Mouse (Mus musculus): ENCODE data around the gene Chchd6. TPM values are rescaled to one million over a fixed set of nuclear protein-coding genes. Genes with fewer than 3 reads are reported as not detected.
A peak's percentile ranks its signal among the peaks of the same experiment; 100 is the strongest.

The Chchd6 gene
- polyA plus RNA-seq, 1 experiment from 2014 or later: 191 TPM

- Histone ChIP-seq H3K4me2 (ENCODE audit: low read length) (no peak overlapping the region), H3K4me3 (ENCODE audit: low read depth, low read length) (no peak overlapping the region), H3K9ac (ENCODE audit: low read depth, low read length) (no peak overlapping the region), H3K36me3 (ENCODE audit: control insufficient read depth, insufficient read depth, low read length) (peaks cover 4% of the 10 kb centered on the region), H3K27ac (ENCODE audit: low read length) (no peak overlapping the region), H3K27me3 (ENCODE audit: control insufficient read depth, insufficient read depth, low read depth, low read length) (no peaks in the 10 kb centered on the region), H3K4me1 (ENCODE audit: control insufficient read depth, insufficient read depth, low read length) (no peaks in the 10 kb centered on the region), H3K9me3 (replicated peaks; ENCODE audit: control insufficient read depth, low read length, poor library complexity, severe bottlenecking) (no peaks in the 10 kb centered on the region)
- no peak for ATAC-seq
Observed at GRCm38 (mm10) chr6:89572921-89573636, 22.4 kb downstream of the Chchd6 start.

GRCm38 (mm10) chr6:89569370-89569769 lies 26.1 kb downstream of the Chchd6 start:
- WGBS: 89% methylated on average over 4 of the region's 4 CpGs
- ATAC-seq: no peak
- Histone ChIP-seq H3K4me2 (ENCODE audit: low read length) (no peak overlapping the region), H3K9ac (ENCODE audit: low read depth, low read length) (no peak overlapping the region), H3K4me1 (ENCODE audit: control insufficient read depth, insufficient read depth, low read length) (no peaks in the 10 kb centered on the region; the same call in 1 of the 2 replicates), H3K27me3 (ENCODE audit: control insufficient read depth, insufficient read depth, low read depth, low read length) (no peaks in the 10 kb centered on the region), H3K27ac (ENCODE audit: low read length) (no peak overlapping the region), H3K36me3 (ENCODE audit: control insufficient read depth, insufficient read depth, low read length) (peaks cover 4% of the 10 kb centered on the region), H3K4me3 (ENCODE audit: low read depth, low read length) (no peak overlapping the region), H3K9me3 (replicated peaks; ENCODE audit: control insufficient read depth, low read length, poor library complexity, severe bottlenecking) (no peaks in the 10 kb centered on the region)

- H3K27ac ChIP-seq (ENCODE audit: low read length): no peak overlapping the region
- 48% methylated on average over 4 of the region's 4 CpGs for WGBS
- H3K9me3 ChIP-seq (replicated peaks; ENCODE audit: control insufficient read depth, low read length, poor library complexity, severe bottlenecking): no peaks in the 10 kb centered on the region
- ATAC-seq: no peak
- no peak overlapping the region for H3K4me2 ChIP-seq (ENCODE audit: low read length)
- peaks cover 2% of the 10 kb centered on the region; the same call in 1 of the 2 replicates for H3K36me3 ChIP-seq (ENCODE audit: control insufficient read depth, insufficient read depth, low read length)
- no peaks in the 10 kb centered on the region for H3K27me3 ChIP-seq (ENCODE audit: control insufficient read depth, insufficient read depth, low read depth, low read length)
- no peak overlapping the region for H3K4me3 ChIP-seq (ENCODE audit: low read depth, low read length)
- H3K9ac ChIP-seq (ENCODE audit: low read depth, low read length): no peak overlapping the region
- no peaks in the 10 kb centered on the region; the same call in 1 of the 2 replicates for H3K4me1 ChIP-seq (ENCODE audit: control insufficient read depth, insufficient read depth, low read length)
Observed at GRCm38 (mm10) chr6:89566740-89567139, 28.7 kb downstream of the Chchd6 start.

- no peak overlapping the region for H3K9ac ChIP-seq (ENCODE audit: low read depth, low read length)
- H3K27me3 ChIP-seq (ENCODE audit: control insufficient read depth, insufficient read depth, low read depth, low read length): no peaks in the 10 kb centered on the region
- H3K9me3 ChIP-seq (replicated peaks; ENCODE audit: control insufficient read depth, low read length, poor library complexity, severe bottlenecking): no peaks in the 10 kb centered on the region
- H3K4me1 ChIP-seq (ENCODE audit: control insufficient read depth, insufficient read depth, low read length): no peaks in the 10 kb centered on the region; the same call in 1 of the 2 replicates
- H3K4me3 ChIP-seq (ENCODE audit: low read depth, low read length): no peak overlapping the region
- H3K36me3 ChIP-seq (ENCODE audit: control insufficient read depth, insufficient read depth, low read length): no peaks in the 10 kb centered on the region
- H3K27ac ChIP-seq (ENCODE audit: low read length): no peak overlapping the region
- ATAC-seq: no peak
- H3K4me2 ChIP-seq (ENCODE audit: low read length): no peak overlapping the region
- 91% methylated on average over 4 of the region's 4 CpGs for WGBS
Observed at GRCm38 (mm10) chr6:89563381-89563780, 32.1 kb downstream of the Chchd6 start.

- no peak for ATAC-seq
- Histone ChIP-seq H3K27me3 (ENCODE audit: control insufficient read depth, insufficient read depth, low read depth, low read length) (no peaks in the 10 kb centered on the region), H3K36me3 (ENCODE audit: control insufficient read depth, insufficient read depth, low read length) (no peaks in the 10 kb centered on the region), H3K9ac (ENCODE audit: low read depth, low read length) (no peak overlapping the region), H3K27ac (ENCODE audit: low read length) (no peak overlapping the region), H3K4me2 (ENCODE audit: low read length) (no peak overlapping the region), H3K9me3 (replicated peaks; ENCODE audit: control insufficient read depth, low read length, poor library complexity, severe bottlenecking) (no peaks in the 10 kb centered on the region), H3K4me1 (ENCODE audit: control insufficient read depth, insufficient read depth, low read length) (no peaks in the 10 kb centered on the region), H3K4me3 (ENCODE audit: low read depth, low read length) (no peak overlapping the region)
- WGBS: 80% methylated on average over 2 of the region's 2 CpGs
Observed at GRCm38 (mm10) chr6:89560826-89561225, 34.6 kb downstream of the Chchd6 start.

- Histone ChIP-seq H3K4me3 (ENCODE audit: low read depth, low read length) (no peak overlapping the region), H3K27me3 (ENCODE audit: control insufficient read depth, insufficient read depth, low read depth, low read length) (no peaks in the 10 kb centered on the region), H3K4me1 (ENCODE audit: control insufficient read depth, insufficient read depth, low read length) (peaks cover 4% of the 10 kb centered on the region; the same call in 1 of the 2 replicates), H3K9ac (ENCODE audit: low read depth, low read length) (no peak overlapping the region), H3K4me2 (ENCODE audit: low read length) (no peak overlapping the region), H3K27ac (ENCODE audit: low read length) (no peak overlapping the region), H3K36me3 (ENCODE audit: control insufficient read depth, insufficient read depth, low read length) (no peaks in the 10 kb centered on the region), H3K9me3 (replicated peaks; ENCODE audit: control insufficient read depth, low read length, poor library complexity, severe bottlenecking) (no peaks in the 10 kb centered on the region)
- 87% methylated on average over 4 of the region's 4 CpGs for WGBS
- ATAC-seq: no peak
Observed at GRCm38 (mm10) chr6:89557654-89558053, 37.8 kb downstream of the Chchd6 start.

- WGBS: 30% methylated on average over 7 of the region's 7 CpGs
- no peaks in the 10 kb centered on the region for H3K9me3 ChIP-seq (replicated peaks; ENCODE audit: control insufficient read depth, low read length, poor library complexity, severe bottlenecking)
- no peak overlapping the region for H3K9ac ChIP-seq (ENCODE audit: low read depth, low read length)
- H3K27ac ChIP-seq (ENCODE audit: low read length): no peak overlapping the region
- H3K27me3 ChIP-seq (ENCODE audit: control insufficient read depth, insufficient read depth, low read depth, low read length): no peaks in the 10 kb centered on the region
- H3K4me1 ChIP-seq (ENCODE audit: control insufficient read depth, insufficient read depth, low read length): peaks cover 4% of the 10 kb centered on the region; the same call in 1 of the 2 replicates
- no peak overlapping the region for H3K4me3 ChIP-seq (ENCODE audit: low read depth, low read length)
- no peaks in the 10 kb centered on the region for H3K36me3 ChIP-seq (ENCODE audit: control insufficient read depth, insufficient read depth, low read length)
- peak; percentile 64 for ATAC-seq
- H3K4me2 ChIP-seq (ENCODE audit: low read length): no peak overlapping the region
Observed at GRCm38 (mm10) chr6:89556566-89556965, 38.9 kb downstream of the Chchd6 start.

- no peak overlapping the region for H3K27ac ChIP-seq (ENCODE audit: low read length)
Observed at GRCm38 (mm10) chr6:89555971-89556370, 39.5 kb downstream of the Chchd6 start.

GRCm38 (mm10) chr6:89554029-89554428 lies 41.4 kb downstream of the Chchd6 start:
- no peaks in the 10 kb centered on the region for H3K27me3 ChIP-seq (ENCODE audit: control insufficient read depth, insufficient read depth, low read depth, low read length)
- H3K27ac ChIP-seq (ENCODE audit: low read length): no peak overlapping the region
- peaks cover 4% of the 10 kb centered on the region; the same call in 1 of the 2 replicates for H3K4me1 ChIP-seq (ENCODE audit: control insufficient read depth, insufficient read depth, low read length)
- no peak for ATAC-seq
- no peaks in the 10 kb centered on the region for H3K36me3 ChIP-seq (ENCODE audit: control insufficient read depth, insufficient read depth, low read length)
- H3K4me2 ChIP-seq (ENCODE audit: low read length): no peak overlapping the region
- WGBS: 81% methylated on average over 5 of the region's 5 CpGs
- H3K9ac ChIP-seq (ENCODE audit: low read depth, low read length): no peak overlapping the region
- no peak overlapping the region for H3K4me3 ChIP-seq (ENCODE audit: low read depth, low read length)
- H3K9me3 ChIP-seq (replicated peaks; ENCODE audit: control insufficient read depth, low read length, poor library complexity, severe bottlenecking): no peaks in the 10 kb centered on the region

More at GRCm38 (mm10) chr6:89555971-89556370, 39.5 kb downstream of the Chchd6 start:
- Histone ChIP-seq H3K9ac (ENCODE audit: low read depth, low read length) (no peak overlapping the region), H3K27me3 (ENCODE audit: control insufficient read depth, insufficient read depth, low read depth, low read length) (no peaks in the 10 kb centered on the region), H3K4me3 (ENCODE audit: low read depth, low read length) (no peak overlapping the region), H3K9me3 (replicated peaks; ENCODE audit: control insufficient read depth, low read length, poor library complexity, severe bottlenecking) (no peaks in the 10 kb centered on the region), H3K4me2 (ENCODE audit: low read length) (no peak overlapping the region), H3K4me1 (ENCODE audit: control insufficient read depth, insufficient read depth, low read length) (peaks cover 4% of the 10 kb centered on the region; the same call in 1 of the 2 replicates), H3K36me3 (ENCODE audit: control insufficient read depth, insufficient read depth, low read length) (no peaks in the 10 kb centered on the region)
- no peak for ATAC-seq
- 86% methylated on average over 1 of the region's 1 CpGs for WGBS

Measured in midbrain, embryonic 16.5 days (tissue).